Mouse (Mus musculus): ENCODE measurements around the gene Slfn9. TPM values are rescaled to one million over a fixed set of nuclear protein-coding genes. Genes with fewer than 3 reads are reported as not detected.

Slfn9 gene
- total and polyA plus RNA-seq, 3 experiments = 6.4 to 12.4 (median 6.7) TPM

GRCm38 (mm10) chr11:82947457-82947856 lies 44.2 kb downstream of the Slfn9 start:
- Histone ChIP-seq H3K9ac (ENCODE audit: insufficient read depth, low read depth) (no peak overlapping the region), H3K27ac (ENCODE audit: insufficient read depth, low read depth) (no peak overlapping the region), H3K9me3 (replicated peaks; ENCODE audit: low read length) (no peaks in the 10 kb centered on the region), H3K79me2 (replicated peaks; ENCODE audit: control insufficient read depth, extremely low read depth, insufficient read depth, poor library complexity, severe bottlenecking) (no peaks in the 10 kb centered on the region), H3K36me3 (replicated peaks in 1 of 2; ENCODE audit: control insufficient read depth in 1 of 2, insufficient read depth in 1 of 2, low read length in 1 of 2) (no peaks in the 10 kb centered on the region), H3K27me3 (replicated peaks) (no peaks in the 10 kb centered on the region), H3K4me2 (ENCODE audit: insufficient read depth, low read depth, poor library complexity, severe bottlenecking) (no peak overlapping the region), H3K4me3 (replicated peaks in 1 of 3; ENCODE audit: low read depth in 2 of 3, low read length in 2 of 3, poor library complexity in 1 of 3) (no peak overlapping the region), H3K4me1 (ENCODE audit: control insufficient read depth in 1 of 2, insufficient read depth in 2 of 2) (peaks cover 2 to 11% of the 10 kb centered on the region in 2 experiments; a peak in 3 of 4 replicates)
- TF ChIP-seq GABPA (IDR thresholded peaks at IDR 0.05; ENCODE audit: insufficient replicate concordance, low read depth, low read length) (no peak), MAX (IDR thresholded peaks at IDR 0.05; ENCODE audit: low read length) (peak; percentile 30; the same call in 1 of the 2 replicates)
- dilution Hi-C loops (cut with MboI; ENCODE audit: extremely low pct_ligation_motif_present, extremely low pct_unique_long_range_greater_than_20kb, low sequenced_read_pairs) = no loop called here
- in situ Hi-C loops (cut with MboI; ENCODE audit: low pct_ligation_motif_present, low pct_unique_long_range_greater_than_20kb, low sequenced_read_pairs) = no loop called here
- no peak for DNase-seq (ENCODE audit: extremely low read depth)

DNA sequence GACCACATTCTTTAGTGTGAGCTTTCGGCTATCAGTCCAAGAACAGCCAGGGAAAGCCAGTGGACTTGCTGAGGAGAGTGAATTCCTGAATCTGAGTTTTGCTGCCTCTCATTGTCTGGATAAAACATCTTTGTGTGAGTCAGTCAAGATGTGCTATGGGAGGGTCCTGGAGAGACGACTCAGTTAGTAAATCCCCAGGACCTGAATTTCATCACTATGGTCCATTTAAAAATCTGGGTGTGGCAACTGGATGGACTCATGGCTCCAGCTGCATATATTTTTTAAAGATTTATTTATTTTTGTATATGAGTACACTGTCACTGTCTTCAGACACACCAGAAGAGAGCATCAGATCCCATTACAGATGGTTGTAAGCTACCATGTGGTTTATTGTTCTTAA lies 46.0 kb downstream of the Slfn9 start:
- DNase-seq (ENCODE audit: extremely low read depth) = no peak
- in situ Hi-C loops (cut with MboI; ENCODE audit: low pct_ligation_motif_present, low pct_unique_long_range_greater_than_20kb, low sequenced_read_pairs) (no loop called here), dilution Hi-C loops (cut with MboI; ENCODE audit: extremely low pct_ligation_motif_present, extremely low pct_unique_long_range_greater_than_20kb, low sequenced_read_pairs) (no loop called here)
- TF ChIP-seq CTCF (conservative IDR thresholded peaks at IDR 0.05 in 1 of 2, IDR thresholded peaks at IDR 0.05 in 1 of 2; ENCODE audit: low read depth in 2 of 2, low read length in 2 of 2) (no peak), RAD21 (IDR thresholded peaks at IDR 0.05; ENCODE audit: low read depth, low read length) (no peak), SMC3 (IDR thresholded peaks at IDR 0.05; ENCODE audit: low read depth, low read length) (no peak), BHLHE40 (IDR thresholded peaks at IDR 0.05; ENCODE audit: low read depth, low read length) (no peak)
- H3K9ac ChIP-seq (ENCODE audit: insufficient read depth, low read depth) = no peak overlapping the region
- no peak overlapping the region for H3K27ac ChIP-seq (ENCODE audit: insufficient read depth, low read depth)
- no peaks in the 10 kb centered on the region for H3K27me3 ChIP-seq (replicated peaks)
- 0 out of 4 replicates have a peak, but pooled peaks cover 0 to 6% of the 10 kb centered on the region in 2 experiments for H3K4me1 ChIP-seq (ENCODE audit: control insufficient read depth in 1 of 2, insufficient read depth in 2 of 2)
- no peaks in the 10 kb centered on the region for H3K79me2 ChIP-seq (replicated peaks; ENCODE audit: control insufficient read depth, extremely low read depth, insufficient read depth, poor library complexity, severe bottlenecking)
- H3K36me3 ChIP-seq (replicated peaks in 1 of 2; ENCODE audit: control insufficient read depth in 1 of 2, insufficient read depth in 1 of 2, low read length in 1 of 2) = no peaks in the 10 kb centered on the region
- no peak overlapping the region for H3K4me2 ChIP-seq (ENCODE audit: insufficient read depth, low read depth, poor library complexity, severe bottlenecking)
- no peaks in the 10 kb centered on the region for H3K9me3 ChIP-seq (replicated peaks; ENCODE audit: low read length)
- H3K4me3 ChIP-seq (replicated peaks in 1 of 3; ENCODE audit: low read depth in 2 of 3, low read length in 2 of 3, poor library complexity in 1 of 3) = no peak overlapping the region

DNA sequence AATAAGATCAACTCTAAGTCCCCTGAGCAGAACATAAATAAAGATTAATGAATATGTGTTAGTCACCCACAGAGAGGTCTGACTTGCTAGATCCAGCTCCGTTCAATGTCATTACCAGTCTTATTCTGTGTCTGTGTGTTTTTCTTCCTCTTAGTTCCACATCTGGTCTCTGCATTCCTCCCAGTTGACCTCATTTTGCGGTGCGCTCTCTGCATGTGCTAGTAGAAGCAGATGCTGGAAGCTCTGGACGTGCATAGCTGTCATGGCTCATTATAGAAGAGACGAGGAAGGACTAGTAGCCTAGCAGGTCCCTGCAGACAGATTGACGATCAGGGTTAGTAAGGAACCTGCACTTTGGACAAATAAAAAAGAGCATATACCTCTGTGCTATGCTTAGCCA lies 48.3 kb downstream of the Slfn9 start:
- Histone ChIP-seq H3K9me3 (replicated peaks; ENCODE audit: low read length) (peaks cover 2% of the 10 kb centered on the region), H3K27me3 (replicated peaks) (peaks cover 2% of the 10 kb centered on the region), H3K4me2 (ENCODE audit: insufficient read depth, low read depth, poor library complexity, severe bottlenecking) (no peak overlapping the region), H3K4me1 (ENCODE audit: control insufficient read depth in 1 of 2, insufficient read depth in 2 of 2) (0 out of 4 replicates have a peak, but pooled peaks cover 0 to 6% of the 10 kb centered on the region in 2 experiments), H3K9ac (ENCODE audit: insufficient read depth, low read depth) (no peak overlapping the region), H3K36me3 (replicated peaks in 1 of 2; ENCODE audit: control insufficient read depth in 1 of 2, insufficient read depth in 1 of 2, low read length in 1 of 2) (no peaks in the 10 kb centered on the region), H3K27ac (ENCODE audit: insufficient read depth, low read depth) (no peak overlapping the region), H3K79me2 (replicated peaks; ENCODE audit: control insufficient read depth, extremely low read depth, insufficient read depth, poor library complexity, severe bottlenecking) (no peaks in the 10 kb centered on the region), H3K4me3 (replicated peaks in 1 of 3; ENCODE audit: low read depth in 2 of 3, low read length in 2 of 3, poor library complexity in 1 of 3) (no peak overlapping the region)
- TF ChIP-seq EP300 (IDR thresholded peaks at IDR 0.05; ENCODE audit: low read length) (no peak), MAZ (IDR thresholded peaks at IDR 0.05; ENCODE audit: low read depth, low read length) (no peak), KAT2A (IDR thresholded peaks at IDR 0.05; ENCODE audit: insufficient replicate concordance, low read length) (no peak), ETS1 (conservative IDR thresholded peaks at IDR 0.05; ENCODE audit: low read depth, low read length) (no peak), TCF12 (IDR thresholded peaks at IDR 0.05; ENCODE audit: low read depth, low read length) (no peak), MYC (IDR thresholded peaks at IDR 0.05; ENCODE audit: low read depth, low read length) (no peak), TBP (conservative IDR thresholded peaks at IDR 0.05; ENCODE audit: low read depth, low read length) (no peak), CHD1 (IDR thresholded peaks at IDR 0.05; ENCODE audit: low read depth, low read length) (no peak), JUND (conservative IDR thresholded peaks at IDR 0.05; ENCODE audit: low read depth, low read length) (no peak), MAX (IDR thresholded peaks at IDR 0.05; ENCODE audit: low read length) (no peak), RCOR1 (conservative IDR thresholded peaks at IDR 0.05; ENCODE audit: low read depth, low read length) (no peak), BHLHE40 (IDR thresholded peaks at IDR 0.05; ENCODE audit: low read depth, low read length) (no peak), HCFC1 (IDR thresholded peaks at IDR 0.05; ENCODE audit: low read depth, low read length) (no peak), MAFK (IDR thresholded peaks at IDR 0.05; ENCODE audit: insufficient replicate concordance, low read length) (no peak), SIN3A (IDR thresholded peaks at IDR 0.05; ENCODE audit: low read length) (no peak), POLR2A (IDR thresholded peaks at IDR 0.05; ENCODE audit: low read depth, low read length) (no peak), USF1 (IDR thresholded peaks at IDR 0.05; ENCODE audit: low read depth, low read length) (no peak), USF2 (conservative IDR thresholded peaks at IDR 0.05; ENCODE audit: low read depth, low read length) (no peak), ZNF384 (IDR thresholded peaks at IDR 0.05; ENCODE audit: low read depth, low read length) (no peak)
- in situ Hi-C loops (cut with MboI; ENCODE audit: low pct_ligation_motif_present, low pct_unique_long_range_greater_than_20kb, low sequenced_read_pairs) (no loop called here), dilution Hi-C loops (cut with MboI; ENCODE audit: extremely low pct_ligation_motif_present, extremely low pct_unique_long_range_greater_than_20kb, low sequenced_read_pairs) (no loop called here)
- no peak for DNase-seq (ENCODE audit: extremely low read depth)

Measured in CH12.LX (cell line).